Mouse (Mus musculus): ENCODE data around the gene Hoxa13. TPM values are rescaled to one million over a fixed set of nuclear protein-coding genes. Genes with fewer than 3 reads are reported as not detected.

Hoxa13 gene
- total RNA-seq, 1 experiment from 2014 or later: not detected

Other genes with a start within 250 kb of the Hoxa13 start
- gene Skap2, start 248.3 kb downstream of the Hoxa13 start, total RNA-seq (2017): 348 and 404 TPM in 2 replicates
- gene Hoxa1, start 102.6 kb downstream of the Hoxa13 start, total RNA-seq (2017): not detected in 2 replicates
- not detected in 2 replicates for gene Hoxa2, start 96.0 kb downstream of the Hoxa13 start, total RNA-seq (2017)
- not detected in 2 replicates for gene 5730596B20Rik, start 83.4 kb downstream of the Hoxa13 start, total RNA-seq (2017)
- not detected in 2 replicates for gene Hoxa4, start 69.1 kb downstream of the Hoxa13 start, total RNA-seq (2017)
- gene Hoxa5, start 56.3 kb downstream of the Hoxa13 start, total RNA-seq (2017): not detected in 2 replicates
- not detected in 2 replicates for gene Hoxa6, start 52.2 kb downstream of the Hoxa13 start, total RNA-seq (2017)
- gene Hoxa3, start 47.5 kb downstream of the Hoxa13 start, total RNA-seq (2017): not detected in 2 replicates
- gene Gm28308, start 47.5 kb downstream of the Hoxa13 start, total RNA-seq (2017): not detected in 2 replicates
- gene Hoxa7, start 39.0 kb downstream of the Hoxa13 start, total RNA-seq (2017): 0.61 TPM in 1 of 2 replicates, not detected in the other
- gene Hoxa9, start 29.8 kb downstream of the Hoxa13 start, total RNA-seq (2017): not detected in 2 replicates
- not detected in 2 replicates for gene Hoxa10, start 20.0 kb downstream of the Hoxa13 start, total RNA-seq (2017)
- not detected in 2 replicates for gene Hoxa11, start 15.1 kb downstream of the Hoxa13 start, total RNA-seq (2017)
- gene Evx1, start 52.6 kb upstream of the Hoxa13 start, total RNA-seq (2017): not detected in 2 replicates

Measured in neutrophil, adult 5-6 weeks (primary cell).